Mouse (Mus musculus) bone marrow, adult 2 months (tissue): Measurements from ENCODE around the gene Map3k11.

Experiments used
- CTCF ChIP-seq: fragments of 200-500 bp; IDR thresholded peaks from 2 replicates; pipeline ENCODE4 v1.5.1; 2011; ENCODE audit warnings: low read length, control low read depth; ENCODE audit not compliant: control insufficient read depth, insufficient read depth
- POLR2A ChIP-seq: fragments of 200-500 bp; IDR thresholded peaks from 2 replicates; pipeline ENCODE4 v1.6.1; 2011; ENCODE audit warnings: low read depth, mild to moderate bottlenecking, control low read depth, low read length, borderline replicate concordance; ENCODE audit not compliant: control insufficient read depth

- TF ChIP-seq CTCF = no peak
- TF ChIP-seq POLR2A = peak; percentile 14; the same call in 1 of the 2 replicates
These were observed 23.4 kb downstream of the Map3k11 start for GRCm38 (mm10) chr19:5711907-5712460.
